Mouse (Mus musculus) NIH3T3 (cell line): ENCODE data around the gene Pfkfb2.

Source experiments
- DNase-seq: peaks from one replicate; pipeline ENCODE4 v3.0.0-alpha.2; 2012; ENCODE audit warnings: low read depth

Pfkfb2 gene

GRCm38 (mm10) chr1:130729153-130729552 lies at the start of gene Pfkfb2:
Gene Pfkfb2, minus strand, starts transcription at chr1:130729253.
- no peak for DNase-seq

GRCm38 (mm10) chr1:130776645-130777044 lies 47.6 kb upstream of the Pfkfb2 start:
- peak; percentile 30 for DNase-seq

GRCm38 (mm10) chr1:130775691-130776331 lies 46.8 kb upstream of the Pfkfb2 start:
- no peak for DNase-seq

- DNase-seq = no peak
Measured at GRCm38 (mm10) chr1:130775234-130775633, 46.2 kb upstream of the Pfkfb2 start.

DNA sequence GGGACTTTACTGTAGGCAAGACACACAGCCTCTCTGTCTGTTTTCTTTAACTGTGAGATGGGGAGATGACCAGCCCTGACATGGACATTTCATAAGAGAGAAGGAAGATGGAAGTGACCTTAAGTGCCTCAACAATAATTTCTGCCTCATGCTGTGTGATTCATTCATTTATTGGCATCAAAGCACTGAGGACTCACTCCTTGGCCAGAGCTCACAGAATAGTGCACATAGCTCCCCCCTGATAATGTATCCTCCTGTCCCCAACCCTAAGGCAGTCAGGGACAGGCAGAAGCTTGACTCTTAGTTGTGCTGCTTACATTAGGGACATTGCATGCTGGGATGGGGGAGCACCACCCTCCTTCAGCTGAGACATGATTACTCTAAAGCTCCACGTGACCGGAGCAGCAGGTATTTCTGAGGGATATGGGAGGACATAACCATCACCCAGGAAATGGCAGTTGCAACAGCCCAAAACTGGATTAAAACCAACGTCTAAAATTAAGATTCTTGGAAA lies 42.0 kb upstream of the Pfkfb2 start:
- DNase-seq = no peak

- DNase-seq = no peak
Measured at GRCm38 (mm10) chr1:130770487-130770886, 41.4 kb upstream of the Pfkfb2 start.

GRCm38 (mm10) chr1:130769925-130770324 lies 40.9 kb upstream of the Pfkfb2 start:
- DNase-seq = no peak

- DNase-seq = peak; percentile 68
Measured at GRCm38 (mm10) chr1:130767066-130767465, 38.0 kb upstream of the Pfkfb2 start.

GRCm38 (mm10) chr1:130764027-130764461 lies 35.0 kb upstream of the Pfkfb2 start:
- no peak for DNase-seq

GRCm38 (mm10) chr1:130762045-130762760 lies 33.1 kb upstream of the Pfkfb2 start:
- peak; percentile 17 for DNase-seq

GRCm38 (mm10) chr1:130761597-130761996 lies 32.5 kb upstream of the Pfkfb2 start:
- DNase-seq = no peak

GRCm38 (mm10) chr1:130759689-130760088 lies 30.6 kb upstream of the Pfkfb2 start:
- no peak for DNase-seq

DNA sequence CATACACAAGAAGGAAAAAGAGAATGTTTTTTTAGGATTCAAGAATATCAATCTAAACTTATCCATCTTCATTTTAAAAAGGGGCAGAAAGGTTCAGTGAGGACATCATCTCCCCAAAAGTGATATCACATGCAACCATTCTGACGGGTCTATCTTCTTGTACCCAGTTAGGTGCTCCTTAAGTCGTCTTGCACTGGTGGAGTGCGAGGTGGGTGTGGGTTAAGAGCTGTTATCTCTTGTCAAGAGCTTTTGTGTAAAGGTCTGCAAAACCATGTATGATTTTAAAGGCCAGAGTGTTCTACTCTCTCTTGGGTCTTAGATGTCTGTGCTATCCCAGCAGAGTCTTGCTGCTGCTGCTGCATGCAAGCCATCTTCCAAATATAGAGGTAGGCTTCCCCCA lies 17.8 kb upstream of the Pfkfb2 start:
- no peak for DNase-seq

DNA sequence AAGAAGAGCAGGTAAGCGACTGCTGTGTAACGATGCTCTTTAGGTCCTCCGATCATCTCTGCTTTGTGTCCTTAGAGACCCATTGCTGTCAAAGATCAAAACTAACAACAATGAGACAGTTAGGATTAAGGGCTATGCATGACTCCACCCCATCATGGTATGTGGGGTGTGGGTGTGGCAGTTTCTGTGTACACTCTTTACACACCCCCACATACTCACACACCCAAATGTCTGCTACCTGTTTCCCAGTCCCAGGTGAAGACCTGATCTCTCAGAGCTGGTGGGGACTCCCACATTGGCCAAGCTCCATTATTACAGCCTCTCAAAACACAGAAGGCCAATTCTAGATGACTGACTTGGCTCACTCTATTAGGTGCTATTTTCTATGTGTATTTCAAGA lies 16.5 kb upstream of the Pfkfb2 start:
- no peak for DNase-seq

- no peak for DNase-seq
Measured at GRCm38 (mm10) chr1:130744961-130745360, 15.9 kb upstream of the Pfkfb2 start.

- DNase-seq = no peak
Measured at GRCm38 (mm10) chr1:130744217-130744616, 15.2 kb upstream of the Pfkfb2 start.

- DNase-seq = no peak
Measured at GRCm38 (mm10) chr1:130743775-130744174, 14.7 kb upstream of the Pfkfb2 start.

DNA sequence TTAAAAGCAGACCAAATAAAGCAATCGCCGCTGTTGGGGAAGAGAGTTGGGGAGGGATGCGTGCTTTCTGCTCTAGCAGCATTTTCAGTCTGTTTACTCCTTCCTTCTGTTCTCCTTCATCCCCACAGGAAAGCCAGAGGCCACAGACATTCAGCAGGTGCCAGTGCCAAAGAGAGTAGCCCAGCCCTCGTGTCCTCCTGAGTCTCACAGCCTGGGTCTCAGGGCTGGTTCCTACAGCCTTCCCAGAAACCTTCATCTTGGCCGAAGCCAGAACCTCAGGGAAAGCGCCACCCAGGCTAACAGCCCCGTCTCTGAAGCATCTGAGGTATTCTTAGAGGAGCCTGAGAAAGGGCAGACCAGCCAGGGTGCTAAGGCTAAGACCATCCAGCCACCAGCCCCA lies 13.1 kb upstream of the Pfkfb2 start:
- no peak for DNase-seq

GRCm38 (mm10) chr1:130740781-130741720 lies 12.0 kb upstream of the Pfkfb2 start:
- peak; percentile 43 for DNase-seq

- DNase-seq = peak; percentile 37
Measured at GRCm38 (mm10) chr1:130740227-130740648, 11.2 kb upstream of the Pfkfb2 start.

GRCm38 (mm10) chr1:130739636-130740035 lies 10.6 kb upstream of the Pfkfb2 start:
- DNase-seq = no peak

DNA sequence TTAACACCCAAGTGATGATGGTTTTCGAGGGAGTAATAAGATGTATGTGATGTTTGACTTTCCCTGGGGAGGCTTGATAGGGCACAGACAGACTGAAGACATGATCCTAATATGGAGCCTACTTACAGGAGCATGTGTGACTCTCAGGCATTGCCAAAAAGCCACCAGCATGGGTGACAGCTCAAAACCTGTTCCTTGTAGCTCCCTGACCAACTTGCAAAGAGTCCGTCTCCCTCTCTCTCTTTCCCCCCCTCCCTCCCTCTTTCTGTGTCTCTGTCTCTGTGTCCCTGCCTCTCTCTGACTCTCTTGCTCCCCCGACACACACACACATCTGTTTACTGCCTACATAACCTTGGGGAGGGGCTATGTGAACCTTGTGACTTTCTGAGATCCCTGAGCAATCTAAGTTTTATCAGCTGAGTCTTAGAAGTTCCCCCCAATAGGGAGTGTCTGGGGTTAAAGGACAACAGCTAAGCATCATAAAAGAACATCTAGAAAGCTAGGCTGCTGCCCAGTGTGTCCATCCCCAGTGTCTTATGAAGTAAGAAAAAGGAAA lies 9.6 kb upstream of the Pfkfb2 start:
- DNase-seq = no peak
